Mouse (Mus musculus): ENCODE measurements at regions not wholly inside any gene's neighbourhood (a gene's known extent, or its start where the extent isn't known, plus 50 kb on each side); places are given as distances from the start of the nearest gene placed in this dataset.

DNA sequence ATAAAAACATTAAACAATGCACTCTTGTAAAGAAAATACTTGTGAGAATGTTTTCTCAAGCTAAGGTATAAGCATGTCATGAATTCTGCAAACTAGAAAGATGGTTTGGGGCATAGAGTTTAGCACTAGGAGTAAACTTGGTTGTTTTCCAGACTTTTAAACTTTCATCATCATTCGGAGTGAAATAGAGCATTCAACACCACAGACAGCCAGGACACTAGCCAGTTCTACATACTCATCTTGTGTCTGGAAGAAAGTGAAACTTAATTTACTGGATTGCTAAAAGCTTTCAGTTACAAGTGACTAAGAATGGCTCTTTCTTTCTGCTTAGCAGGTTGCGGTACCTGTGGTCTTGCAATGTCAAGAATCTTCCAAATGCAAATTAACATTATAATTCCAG, 119.9 kb upstream of the Kcnip4 start:
- TF ChIP-seq GATA1 (IDR thresholded peaks at IDR 0.05; ENCODE audit: borderline replicate concordance, low read length) = no peak
- TF ChIP-seq CTCF (IDR thresholded peaks at IDR 0.05; ENCODE audit: low read depth, low read length) = no peak
